Mouse (Mus musculus) MEL (cell line): ENCODE results near the gene Manf.

Experiments used
- CTCF ChIP-seq, 3 experiments: IDR thresholded peaks in 2 of 3; conservative IDR thresholded peaks in 1 of 3; 2 replicates each; pipeline ENCODE4 v1.5.1; 2011 to 2012; ENCODE audit warnings: low read length in 3 of 3, low read depth in 2 of 3, mild to moderate bottlenecking in 2 of 3, improper control_type of control experiment in 1 of 3, inconsistent platforms in 1 of 3, mixed read lengths in 1 of 3, moderate library complexity in 1 of 3; ENCODE audit not compliant: control insufficient read depth in 1 of 3, insufficient read depth in 1 of 3, poor library complexity in 1 of 3, severe bottlenecking in 1 of 3
- MYC ChIP-seq: IDR thresholded peaks from 2 replicates; pipeline ENCODE4 v1.6.1; 2011; ENCODE audit warnings: low read depth, mild to moderate bottlenecking, low read length, improper control_type of control experiment, moderate library complexity
- POLR2A ChIP-seq, 2 experiments: IDR thresholded peaks; 2 replicates each; pipeline ENCODE4 v1.6.1; 2011 to 2012; ENCODE audit warnings: low read length in 2 of 2, mild to moderate bottlenecking in 2 of 2, control low read depth in 1 of 2, improper control_type of control experiment in 1 of 2, low read depth in 1 of 2, moderate library complexity in 1 of 2; ENCODE audit not compliant: control insufficient read depth in 1 of 2, insufficient read depth in 1 of 2, poor library complexity in 1 of 2

DNA sequence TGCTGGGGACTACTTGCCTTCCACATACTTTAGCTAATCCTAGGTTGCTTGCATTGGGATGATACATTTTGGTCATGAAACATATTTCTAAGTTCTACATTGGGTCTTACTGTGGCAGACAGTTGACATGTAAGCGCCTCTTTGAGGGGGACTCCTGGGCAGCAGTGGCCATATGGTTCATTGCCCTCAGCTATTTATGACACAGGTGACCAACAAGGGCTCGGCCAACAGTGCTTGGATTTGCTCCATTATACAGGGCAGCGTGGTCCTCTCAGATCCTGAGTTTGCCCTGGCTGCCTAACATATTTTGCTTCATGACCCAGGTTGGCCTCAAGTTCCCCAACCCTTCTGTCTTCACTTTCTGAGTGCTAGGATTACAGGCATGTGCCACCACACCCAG is 15.1 kb downstream of the Manf start:
- no peak for TF ChIP-seq MYC
- TF ChIP-seq POLR2A (IDR thresholded peaks at IDR 0.05; ENCODE audit: control insufficient read depth in 1 of 2, insufficient read depth in 1 of 2, low read depth in 1 of 2, low read length in 2 of 2, poor library complexity in 1 of 2), result no peak
- no peak for TF ChIP-seq CTCF (IDR thresholded peaks at IDR 0.05 in 2 of 3, conservative IDR thresholded peaks at IDR 0.05 in 1 of 3; ENCODE audit: control insufficient read depth in 1 of 3, insufficient read depth in 1 of 3, low read depth in 2 of 3, low read length in 3 of 3, poor library complexity in 1 of 3, severe bottlenecking in 1 of 3)
